Mouse (Mus musculus) cerebellum, adult 2 months (tissue): ENCODE results near the gene Fcrla.

ENCODE experiments used
- CTCF ChIP-seq: fragments of 200-500 bp; IDR thresholded peaks from 2 replicates; pipeline ENCODE4 v1.5.1; 2011; ENCODE audit warnings: low read depth, mild to moderate bottlenecking, control low read depth, low read length, moderate library complexity, borderline replicate concordance; ENCODE audit not compliant: insufficient read depth
- POLR2A ChIP-seq: fragments of 200-500 bp; IDR thresholded peaks from 2 replicates; pipeline ENCODE4 v1.6.1; 2011; ENCODE audit warnings: low read length, control low read depth, borderline replicate concordance; ENCODE audit not compliant: insufficient read depth

- TF ChIP-seq POLR2A, result no peak
- TF ChIP-seq CTCF, result no peak
These were observed 46.8 kb upstream of the Fcrla start for GRCm38 (mm10) chr1:170974171-170974570.
